22 mouse cellular contexts compared by ENCODE assay signal in the genomic region with DNA sequence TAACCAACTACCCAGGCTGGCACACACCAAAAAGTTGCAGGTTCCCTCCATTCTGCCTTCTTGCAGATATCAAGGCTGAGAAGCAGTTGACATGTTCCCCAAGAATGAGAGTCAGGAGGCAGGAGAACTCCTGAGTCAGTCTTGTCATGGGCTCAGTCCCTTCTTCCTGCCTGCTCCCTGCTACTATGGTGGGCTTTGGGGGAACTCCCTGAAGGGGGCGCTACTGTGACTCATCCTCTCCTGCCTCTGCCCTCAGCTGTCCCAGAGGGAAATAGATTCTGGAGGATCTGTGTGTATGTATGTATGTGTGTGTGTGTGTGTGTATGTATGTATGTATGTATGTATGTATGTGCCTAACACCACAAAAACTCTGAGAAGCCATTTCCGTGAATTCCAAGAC. TPM values are rescaled to one million over a fixed set of nuclear protein-coding genes. Genes with fewer than 3 reads are reported as not detected.
A peak's percentile ranks its signal among the peaks of the same experiment; 100 is the strongest.
DNase-seq lines count a peak whose midpoint lies in the region; ATAC-seq and TF ChIP-seq lines count a peak whose summit lies in the region.
"Had no signal": no experiment of that assay in that cellular context is flagged by ENCODE, and none has a peak within 500 bp of the region (broad histone marks: within the 10 kb centered on the region; RNA-seq: fewer than 3 reads in every experiment).

No protein-coding gene starts in this region.

- H3K4me2 ChIP-seq in forebrain, postnatal 0 days (ENCODE audit: low read depth), result no peak overlapping the region
- H3K4me2 ChIP-seq in lung, postnatal 0 days (replicated peaks; ENCODE audit: low read depth, low read length), result no peak overlapping the region
- H3K4me2 ChIP-seq in liver, embryonic 12.5 days, result no peak overlapping the region
- H3K4me2 ChIP-seq: embryonic facial prominence, embryonic 13.5 days; forebrain, embryonic 15.5 days; limb, embryonic 13.5 days; lung, embryonic 15.5 days; midbrain, embryonic 13.5 days had no signal

- 48% methylated on average over 2 of the region's 2 CpGs for WGBS in forebrain, postnatal 0 days
- 51% methylated on average over 2 of the region's 2 CpGs for WGBS in forebrain, embryonic 10.5 days
- WGBS in lung, postnatal 0 days, result 41% methylated on average over 2 of the region's 2 CpGs
- WGBS in liver, embryonic 12.5 days (ENCODE audit: insufficient replicate concordance), result 40% methylated on average over 2 of the region's 2 CpGs

- no peak for ATAC-seq in forebrain, postnatal 0 days
- ATAC-seq in lung, postnatal 0 days, result no peak
- no peak for ATAC-seq in liver, embryonic 12.5 days
- ATAC-seq: forebrain, embryonic 15.5 days; midbrain, embryonic 13.5 days had no signal

- no peak for DNase-seq in forebrain, postnatal 0 days
- no peak for DNase-seq in forebrain, embryonic 10.5 days (ENCODE audit: extremely low spot score, low spot score)
- DNase-seq in lung, postnatal 0 days (ENCODE audit: low spot score), result no peak
- DNase-seq in lung, postnatal 36 days, result no peak
- DNase-seq in ES-CJ7 (ENCODE audit: low read depth, low spot score), result peak; percentile 13
- DNase-seq in right cerebral cortex, adult 18-20 months, result no peak
- no peak for DNase-seq in right cerebral cortex, postnatal 36 days (ENCODE audit: low spot score in 2 of 2)
- DNase-seq: adrenal gland, adult 2 months; cerebellum, adult 9-11 months; gastrocnemius, postnatal 36 days; kidney, adult 8-10 months; kidney, postnatal 25 days; right cerebral cortex, postnatal 4 days; thymus, postnatal 25 days had no signal

- no peak for TF ChIP-seq EP300 in lung, postnatal 0 days (IDR thresholded peaks at IDR 0.05)

- H3K9ac ChIP-seq in forebrain, postnatal 0 days, result no peak overlapping the region
- no peak overlapping the region for H3K9ac ChIP-seq in lung, postnatal 0 days (replicated peaks; ENCODE audit: low read depth)
- 0 out of 2 replicates have a peak overlapping the region, but pooled peaks have one; percentile 22 for H3K9ac ChIP-seq in liver, embryonic 12.5 days
- H3K9ac ChIP-seq: embryonic facial prominence, embryonic 13.5 days; forebrain, embryonic 15.5 days; limb, embryonic 13.5 days; lung, embryonic 15.5 days; midbrain, embryonic 13.5 days had no signal

- H3K9me3 ChIP-seq in forebrain, postnatal 0 days (ENCODE audit: low read length), result no peaks in the 10 kb centered on the region
- H3K9me3 ChIP-seq in forebrain, embryonic 10.5 days, result no peaks in the 10 kb centered on the region
- H3K9me3 ChIP-seq in lung, postnatal 0 days (ENCODE audit: low read length), result no peaks in the 10 kb centered on the region
- H3K9me3 ChIP-seq in liver, embryonic 12.5 days (replicated peaks), result no peaks in the 10 kb centered on the region
- H3K9me3 ChIP-seq: embryonic facial prominence, embryonic 13.5 days; forebrain, embryonic 15.5 days; limb, embryonic 13.5 days; lung, embryonic 15.5 days; midbrain, embryonic 13.5 days had no signal

- no peaks in the 10 kb centered on the region for H3K27me3 ChIP-seq in forebrain, postnatal 0 days (ENCODE audit: insufficient read depth, low read length)
- peaks cover 21% of the 10 kb centered on the region for H3K27me3 ChIP-seq in forebrain, embryonic 10.5 days (ENCODE audit: poor library complexity, severe bottlenecking)
- no peaks in the 10 kb centered on the region for H3K27me3 ChIP-seq in lung, postnatal 0 days (replicated peaks; ENCODE audit: insufficient read depth, low read length)
- peaks cover 24% of the 10 kb centered on the region for H3K27me3 ChIP-seq in liver, embryonic 12.5 days (replicated peaks)
- H3K27me3 ChIP-seq: forebrain, embryonic 15.5 days; midbrain, embryonic 13.5 days had no signal

- H3K4me1 ChIP-seq in forebrain, postnatal 0 days (ENCODE audit: insufficient read depth), result peaks cover 11% of the 10 kb centered on the region; the same call in 1 of the 2 replicates
- peaks cover 13% of the 10 kb centered on the region for H3K4me1 ChIP-seq in forebrain, embryonic 10.5 days
- no peaks in the 10 kb centered on the region for H3K4me1 ChIP-seq in lung, postnatal 0 days (ENCODE audit: insufficient read depth, low read depth, low read length)
- H3K4me1 ChIP-seq in liver, embryonic 12.5 days, result peaks cover 60% of the 10 kb centered on the region

- H3K27ac ChIP-seq in forebrain, postnatal 0 days (ENCODE audit: low read depth, low read length), result no peak overlapping the region
- no peak overlapping the region for H3K27ac ChIP-seq in forebrain, embryonic 10.5 days
- H3K27ac ChIP-seq in lung, postnatal 0 days (ENCODE audit: low read length), result no peak overlapping the region
- peak overlapping the region; percentile 39 for H3K27ac ChIP-seq in liver, embryonic 12.5 days
- H3K27ac ChIP-seq: embryonic facial prominence, embryonic 13.5 days; forebrain, embryonic 15.5 days; limb, embryonic 13.5 days; lung, embryonic 15.5 days; midbrain, embryonic 13.5 days; stomach, postnatal 0 days had no signal

- H3K36me3 ChIP-seq in forebrain, postnatal 0 days (ENCODE audit: insufficient read depth), result no peaks in the 10 kb centered on the region
- H3K36me3 ChIP-seq in forebrain, embryonic 10.5 days (replicated peaks), result no peaks in the 10 kb centered on the region
- no peaks in the 10 kb centered on the region for H3K36me3 ChIP-seq in lung, postnatal 0 days (ENCODE audit: insufficient read depth, low read length)
- no peaks in the 10 kb centered on the region for H3K36me3 ChIP-seq in liver, embryonic 12.5 days
- H3K36me3 ChIP-seq: embryonic facial prominence, embryonic 13.5 days; forebrain, embryonic 15.5 days; limb, embryonic 13.5 days; lung, embryonic 15.5 days; midbrain, embryonic 13.5 days had no signal

- peak; percentile 23; the same call in 1 of the 2 replicates for TF ChIP-seq CTCF in forebrain, postnatal 0 days (IDR thresholded peaks at IDR 0.05; ENCODE audit: low read depth)
- TF ChIP-seq CTCF in lung, postnatal 0 days (IDR thresholded peaks at IDR 0.05), result 0 out of 2 replicates have a peak, but pooled peaks have one; percentile 9

- no peak overlapping the region for H3K4me3 ChIP-seq in forebrain, postnatal 0 days (ENCODE audit: low read depth, low read length)
- no peak overlapping the region for H3K4me3 ChIP-seq in forebrain, embryonic 10.5 days
- no peak overlapping the region for H3K4me3 ChIP-seq in lung, postnatal 0 days (ENCODE audit: low read depth, low read length)
- H3K4me3 ChIP-seq in liver, embryonic 12.5 days, result no peak overlapping the region
- H3K4me3 ChIP-seq: embryonic facial prominence, embryonic 13.5 days; forebrain, embryonic 15.5 days; limb, embryonic 13.5 days; lung, embryonic 15.5 days; midbrain, embryonic 13.5 days had no signal

RNA-seq across cellular contexts. Expression of a gene that starts 19.0 kb away (rescaled TPM):
- not detected in 2 replicates for total RNA-seq in forebrain, postnatal 0 days (2014; rRNA removed)
- polyA plus RNA-seq in forebrain, postnatal 0 days (2015; fragmentation: Nextera tagmentation; extraction: Ambion mirVana), result not detected in 2 replicates
- polyA plus RNA-seq in forebrain, embryonic 10.5 days (2016; fragmentation: Nextera tagmentation; extraction: Ambion mirVana), result not detected in 2 replicates
- 0.50 and 1.1 TPM in 2 replicates for polyA plus RNA-seq in lung, postnatal 0 days (2015; fragmentation: Nextera tagmentation; extraction: Ambion mirVana)
- polyA plus RNA-seq in liver, embryonic 12.5 days (2016; fragmentation: Nextera tagmentation; extraction: Ambion mirVana), result 6.0 and 8.5 TPM in 2 replicates
- total RNA-seq: adrenal gland, adult 2 months; gastrocnemius, postnatal 36 days had no signal
- polyA plus RNA-seq: adrenal gland, adult 2 months; embryonic facial prominence, embryonic 13.5 days; limb, embryonic 13.5 days; midbrain, embryonic 13.5 days; neural tube, embryonic 14.5 days had no signal
